Mouse (Mus musculus) thymus, adult 2 months (tissue): ENCODE measurements at regions not wholly inside any gene's neighbourhood (a gene's known extent, or its start where the extent isn't known, plus 50 kb on each side); places are given as distances from the start of the nearest gene placed in this dataset.

ENCODE experiments used
- DNase-seq: peaks from one replicate; pipeline ENCODE4 v3.0.0; 2021
- H3K27ac ChIP-seq: fragments of 200-500 bp; 2 replicates; pipeline ENCODE4 v1.5.1; 2012; ENCODE audit warnings: low read length, control low read depth; ENCODE audit not compliant: control insufficient read depth, insufficient read depth
- H3K27me3 ChIP-seq: fragments of 200-500 bp; 2 replicates; pipeline ENCODE4 v1.6.1; 2012; ENCODE audit warnings: mild to moderate bottlenecking, low read length, moderate library complexity, mixed read lengths; ENCODE audit not compliant: control insufficient read depth, insufficient read depth
- H3K36me3 ChIP-seq: fragments of 200-500 bp; 2 replicates; pipeline ENCODE4 v1.6.1; 2012; ENCODE audit warnings: mild to moderate bottlenecking, low read length, moderate library complexity; ENCODE audit not compliant: control insufficient read depth, insufficient read depth
- H3K4me1 ChIP-seq: fragments of 200-500 bp; replicated peaks from 2 replicates; pipeline ENCODE4 v1.6.1; 2012; ENCODE audit warnings: low read length; ENCODE audit not compliant: control insufficient read depth, insufficient read depth
- H3K4me3 ChIP-seq: fragments of 200-500 bp; 2 replicates; pipeline ENCODE4 v1.5.1; 2012; ENCODE audit warnings: mild to moderate bottlenecking, low read length, control low read depth, moderate library complexity; ENCODE audit not compliant: control insufficient read depth, insufficient read depth
- CTCF ChIP-seq: fragments of 200-500 bp; IDR thresholded peaks from 2 replicates; pipeline ENCODE4 v1.5.1; 2012; ENCODE audit warnings: mild to moderate bottlenecking, control low read depth, low read length, moderate library complexity, borderline replicate concordance; ENCODE audit not compliant: control insufficient read depth, poor library complexity, insufficient read depth; ENCODE audit errors: extremely low read depth
- POLR2A ChIP-seq: fragments of 200-500 bp; IDR thresholded peaks from 2 replicates; pipeline ENCODE4 v1.6.1; 2012; ENCODE audit warnings: mild to moderate bottlenecking, low read length, control low read depth, moderate library complexity; ENCODE audit not compliant: control insufficient read depth, poor library complexity, insufficient read depth; ENCODE audit errors: extremely low read depth
- WGBS: fragments of 180-500 bp; shearing (Covaris S2); methylation state at CpG from one replicate; pipeline ENCODE4 v1.1.7; 2018; 5-methylcytosine and 5-hydroxymethylcytosine counted together

GRCm38 (mm10) chr15:5676704-5677103 lies 432.7 kb upstream of the Ptger4 start:
- Histone ChIP-seq H3K27ac (no peak overlapping the region), H3K36me3 (no peaks in the 10 kb centered on the region), H3K4me1 (no peaks in the 10 kb centered on the region), H3K4me3 (no peak overlapping the region), H3K27me3 (no peaks in the 10 kb centered on the region)
- 88% methylated on average over 3 of the region's 3 CpGs for WGBS
- TF ChIP-seq CTCF (no peak), POLR2A (no peak)
- DNase-seq: no peak

GRCm38 (mm10) chr15:5693810-5694209 lies 449.8 kb upstream of the Ptger4 start:
- Histone ChIP-seq H3K4me3 (no peak overlapping the region), H3K27ac (no peak overlapping the region), H3K36me3 (no peaks in the 10 kb centered on the region), H3K27me3 (no peaks in the 10 kb centered on the region), H3K4me1 (no peaks in the 10 kb centered on the region)
- no peak for DNase-seq
- no peak for TF ChIP-seq CTCF
- TF ChIP-seq POLR2A: no peak
- 13% methylated on average over 1 of the region's 1 CpGs for WGBS

GRCm38 (mm10) chr15:5695015-5695414 lies 451.0 kb upstream of the Ptger4 start:
- no peaks in the 10 kb centered on the region for H3K27me3 ChIP-seq

GRCm38 (mm10) chr15:5708454-5708853 lies 464.5 kb upstream of the Ptger4 start:
- no peak for TF ChIP-seq POLR2A
- TF ChIP-seq CTCF: no peak
- no peaks in the 10 kb centered on the region for H3K27me3 ChIP-seq
- H3K36me3 ChIP-seq: no peaks in the 10 kb centered on the region
- WGBS: 67% methylated on average over 5 of the region's 5 CpGs
- H3K27ac ChIP-seq: no peak overlapping the region
- H3K4me3 ChIP-seq: no peak overlapping the region
- H3K4me1 ChIP-seq: no peaks in the 10 kb centered on the region
- DNase-seq: no peak

More at GRCm38 (mm10) chr15:5695015-5695414, 451.0 kb upstream of the Ptger4 start:
- H3K4me3 ChIP-seq: no peak overlapping the region
- DNase-seq: no peak
- H3K4me1 ChIP-seq: no peaks in the 10 kb centered on the region
- no peak overlapping the region for H3K27ac ChIP-seq
- TF ChIP-seq POLR2A (no peak), CTCF (no peak)
- no peaks in the 10 kb centered on the region for H3K36me3 ChIP-seq
- 72% methylated on average over 3 of the region's 3 CpGs for WGBS

- Histone ChIP-seq H3K27me3 (no peaks in the 10 kb centered on the region), H3K4me1 (no peaks in the 10 kb centered on the region), H3K36me3 (no peaks in the 10 kb centered on the region), H3K4me3 (no peak overlapping the region), H3K27ac (no peak overlapping the region)
- WGBS: 4% methylated on average over 1 of the region's 1 CpGs
- TF ChIP-seq CTCF: no peak
- TF ChIP-seq POLR2A: no peak
- no peak for DNase-seq
Observed at GRCm38 (mm10) chr15:5740658-5741057, 496.7 kb upstream of the Ptger4 start.

- Histone ChIP-seq H3K27me3 (no peaks in the 10 kb centered on the region), H3K4me1 (no peaks in the 10 kb centered on the region), H3K36me3 (no peaks in the 10 kb centered on the region), H3K4me3 (no peak overlapping the region), H3K27ac (no peak overlapping the region)
- WGBS: 96% methylated on average over 5 of the region's 5 CpGs
- no peak for DNase-seq
- TF ChIP-seq POLR2A (no peak), CTCF (no peak)
Observed at GRCm38 (mm10) chr15:5743893-5744292, 499.9 kb upstream of the Ptger4 start.

- H3K4me1 ChIP-seq: no peaks in the 10 kb centered on the region
- WGBS: 88% methylated on average over 2 of the region's 2 CpGs
- H3K36me3 ChIP-seq: no peaks in the 10 kb centered on the region
- no peak for TF ChIP-seq POLR2A
- no peak for TF ChIP-seq CTCF
- no peak overlapping the region for H3K4me3 ChIP-seq
- no peak for DNase-seq
- H3K27me3 ChIP-seq: no peaks in the 10 kb centered on the region
- no peak overlapping the region for H3K27ac ChIP-seq
Observed at GRCm38 (mm10) chr15:5758690-5759089, 514.7 kb upstream of the Ptger4 start.
